Mouse (Mus musculus) brain, adult 2 months (tissue): ENCODE results near the gene Gm2001.
"Not testable (repeated sequence)": the region's sequence is repeated elsewhere in the genome, so short reads cannot be mapped to it uniquely, and the experiment has no call there.

ENCODE experiments used
- DNase-seq: peaks from one replicate; pipeline ENCODE4 v3.0.0; 2011; ENCODE audit warnings: low read depth, low spot score

The Gm2001 gene

GRCm38 (mm10) chr12:87842239-87842638 is at the start of gene Gm2001:
Gm2001 (minus strand) TSS chr12:87842339.
- DNase-seq, result not testable (repeated sequence)

- DNase-seq, result not testable (repeated sequence)
Measured at GRCm38 (mm10) chr12:87873772-87874171, 31.6 kb upstream of the Gm2001 start, which contains the start of gene Gm2016. Gm2016 (plus strand) TSS chr12:87874072.

GRCm38 (mm10) chr12:87864048-87864447 is 21.9 kb upstream of the Gm2001 start:
- DNase-seq, result not testable (repeated sequence)

- not testable (repeated sequence) for DNase-seq
Measured at GRCm38 (mm10) chr12:87863638-87864037, 21.5 kb upstream of the Gm2001 start.

- not testable (repeated sequence) for DNase-seq
Measured at GRCm38 (mm10) chr12:87861740-87862692, 19.9 kb upstream of the Gm2001 start.

- DNase-seq, result not testable (repeated sequence)
Measured at GRCm38 (mm10) chr12:87856067-87856466, 13.9 kb upstream of the Gm2001 start.

- not testable (repeated sequence) for DNase-seq
Measured at GRCm38 (mm10) chr12:87850657-87851056, 8.5 kb upstream of the Gm2001 start.

- DNase-seq, result not testable (repeated sequence)
Measured at GRCm38 (mm10) chr12:87816277-87816676, 25.9 kb downstream of the Gm2001 start, which contains the start of gene BB287469. BB287469 (plus strand) TSS chr12:87816577.

- not testable (repeated sequence) for DNase-seq
Measured at GRCm38 (mm10) chr12:87797971-87798370, 44.2 kb downstream of the Gm2001 start.

GRCm38 (mm10) chr12:87795212-87795611 is 46.9 kb downstream of the Gm2001 start, which contains the start of gene Gm21936:
Gm21936 (plus strand) TSS chr12:87795512.
- DNase-seq, result not testable (repeated sequence)
